Mouse (Mus musculus): Measurements from ENCODE around the gene Pth1r. TPM values are rescaled to one million over a fixed set of nuclear protein-coding genes. Genes with fewer than 3 reads are reported as not detected.
"Not testable (repeated sequence)": the region's sequence is repeated elsewhere in the genome, so short reads cannot be mapped to it uniquely, and the experiment has no call there.

Pth1r gene
- polyA plus RNA-seq, 1 experiment from 2014 or later, result 7.0 TPM

GRCm38 (mm10) chr9:110687061-110687460 is 59.9 kb downstream of the Pth1r start:
- Histone ChIP-seq H3K9ac (replicated peaks) (no peak overlapping the region), H3K4me1 (peaks cover 44% of the 10 kb centered on the region), H3K9me3 (no peaks in the 10 kb centered on the region), H3K27me3 (no peaks in the 10 kb centered on the region), H3K4me2 (replicated peaks) (no peak overlapping the region), H3K4me3 (no peak overlapping the region), H3K36me3 (no peaks in the 10 kb centered on the region), H3K27ac (replicated peaks) (no peak overlapping the region)
- WGBS, result 74% methylated on average over 5 of the region's 5 CpGs
- no peak for ATAC-seq (replicated peaks)

DNA sequence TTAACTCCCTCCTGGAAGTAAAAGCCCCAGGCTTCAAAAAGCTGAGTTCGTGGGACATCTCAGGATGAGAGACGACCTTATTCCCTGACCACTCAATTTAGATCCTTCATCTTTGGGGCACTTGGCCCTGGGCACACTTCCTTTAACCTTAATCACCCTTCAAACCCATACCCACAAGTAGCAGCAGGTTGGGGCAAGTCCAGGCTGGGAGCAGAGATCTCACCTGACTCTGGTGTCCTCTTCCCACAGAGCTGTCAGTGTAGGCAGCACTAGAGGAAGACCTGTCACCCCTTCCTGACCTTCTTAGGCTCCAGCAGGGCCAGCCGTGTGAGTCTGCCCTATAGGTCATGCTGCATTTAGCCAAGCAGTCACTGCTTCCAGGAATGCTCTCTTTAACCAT is 60.5 kb downstream of the Pth1r start:
- H3K4me2 ChIP-seq (replicated peaks), result no peak overlapping the region
- 69% methylated on average over 3 of the region's 3 CpGs for WGBS
- H3K9me3 ChIP-seq, result no peaks in the 10 kb centered on the region
- no peak for ATAC-seq (replicated peaks)
- no peak overlapping the region for H3K9ac ChIP-seq (replicated peaks)
- no peaks in the 10 kb centered on the region for H3K27me3 ChIP-seq
- H3K4me3 ChIP-seq, result no peak overlapping the region
- H3K36me3 ChIP-seq, result no peaks in the 10 kb centered on the region
- no peak overlapping the region for H3K27ac ChIP-seq (replicated peaks)
- H3K4me1 ChIP-seq, result peaks cover 50% of the 10 kb centered on the region

- Histone ChIP-seq H3K27ac (replicated peaks) (no peak overlapping the region), H3K4me2 (replicated peaks) (no peak overlapping the region), H3K36me3 (no peaks in the 10 kb centered on the region), H3K4me3 (no peak overlapping the region), H3K4me1 (peaks cover 55% of the 10 kb centered on the region), H3K9me3 (no peaks in the 10 kb centered on the region), H3K9ac (replicated peaks) (no peak overlapping the region), H3K27me3 (no peaks in the 10 kb centered on the region)
- no peak for ATAC-seq (replicated peaks)
- 84% methylated on average over 5 of the region's 5 CpGs for WGBS
These were observed 61.4 kb downstream of the Pth1r start for GRCm38 (mm10) chr9:110685591-110685990.

- Histone ChIP-seq H3K9me3 (no peaks in the 10 kb centered on the region), H3K27me3 (no peaks in the 10 kb centered on the region), H3K4me2 (replicated peaks) (no peak overlapping the region), H3K4me1 (peaks cover 55% of the 10 kb centered on the region), H3K4me3 (no peak overlapping the region), H3K27ac (replicated peaks) (0 out of 2 replicates have a peak overlapping the region, but pooled peaks have one; percentile 80), H3K36me3 (no peaks in the 10 kb centered on the region), H3K9ac (replicated peaks) (no peak overlapping the region)
- ATAC-seq (replicated peaks), result no peak
- WGBS, result 78% methylated on average over 8 of the region's 8 CpGs
These were observed 61.8 kb downstream of the Pth1r start for GRCm38 (mm10) chr9:110685187-110685586.

- H3K4me1 ChIP-seq, result peaks cover 55% of the 10 kb centered on the region
These were observed 62.7 kb downstream of the Pth1r start for GRCm38 (mm10) chr9:110684100-110684831.

GRCm38 (mm10) chr9:110683574-110684099 is 63.3 kb downstream of the Pth1r start:
- H3K9ac ChIP-seq (replicated peaks), result no peak overlapping the region
- no peak for ATAC-seq (replicated peaks)
- H3K4me1 ChIP-seq, result peaks cover 55% of the 10 kb centered on the region
- no peak overlapping the region for H3K4me2 ChIP-seq (replicated peaks)
- H3K36me3 ChIP-seq, result peaks cover 2% of the 10 kb centered on the region; the same call in 1 of the 2 replicates
- H3K4me3 ChIP-seq, result no peak overlapping the region
- WGBS, result 52% methylated on average over 4 of the region's 4 CpGs
- H3K27me3 ChIP-seq, result no peaks in the 10 kb centered on the region
- H3K9me3 ChIP-seq, result no peaks in the 10 kb centered on the region
- peak overlapping the region; percentile 80 for H3K27ac ChIP-seq (replicated peaks)

More at GRCm38 (mm10) chr9:110684100-110684831, 62.7 kb downstream of the Pth1r start:
- WGBS, result 29% methylated on average over 6 of the region's 6 CpGs
- H3K4me3 ChIP-seq, result no peak overlapping the region
- peak overlapping the region; percentile 80 for H3K27ac ChIP-seq (replicated peaks)
- no peaks in the 10 kb centered on the region for H3K27me3 ChIP-seq
- no peaks in the 10 kb centered on the region for H3K9me3 ChIP-seq
- peaks cover 2% of the 10 kb centered on the region; the same call in 1 of the 2 replicates for H3K36me3 ChIP-seq
- ATAC-seq (replicated peaks), result no peak
- H3K4me2 ChIP-seq (replicated peaks), result no peak overlapping the region
- H3K9ac ChIP-seq (replicated peaks), result no peak overlapping the region

DNA sequence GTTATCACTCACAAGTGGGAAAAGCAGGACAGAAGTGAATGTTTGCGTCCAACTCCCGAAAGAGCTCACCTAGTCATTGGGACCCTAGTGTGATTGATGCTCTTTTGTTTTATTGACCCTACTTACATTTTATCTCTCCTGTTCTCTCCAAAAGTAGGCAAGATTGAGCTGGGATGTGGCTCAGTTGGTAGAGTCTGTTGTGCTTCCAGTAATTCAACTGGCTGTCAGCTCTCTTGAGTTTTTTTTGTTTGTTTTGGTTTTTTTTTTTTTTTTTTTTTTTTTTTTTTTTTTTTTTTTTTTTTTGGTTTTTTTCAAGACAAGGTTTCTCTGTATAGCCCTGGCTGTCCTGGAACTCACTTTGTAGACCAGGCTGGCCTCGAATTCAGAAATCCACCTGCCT is 64.2 kb downstream of the Pth1r start:
- not testable (repeated sequence) for H3K27me3 ChIP-seq; H3K36me3 ChIP-seq; H3K9ac ChIP-seq (replicated peaks); H3K4me2 ChIP-seq (replicated peaks); H3K4me3 ChIP-seq; H3K9me3 ChIP-seq; ATAC-seq (replicated peaks)
- peak overlapping the region; percentile 72; the same call in 1 of the 2 replicates for H3K27ac ChIP-seq (replicated peaks)
- WGBS, result 82% methylated on average over 3 of the region's 3 CpGs
- peaks cover 53% of the 10 kb centered on the region for H3K4me1 ChIP-seq

GRCm38 (mm10) chr9:110682255-110682654 is 64.7 kb downstream of the Pth1r start:
- peaks cover 49% of the 10 kb centered on the region for H3K4me1 ChIP-seq
- no peak overlapping the region for H3K9ac ChIP-seq (replicated peaks)
- ATAC-seq (replicated peaks), result no peak

DNA sequence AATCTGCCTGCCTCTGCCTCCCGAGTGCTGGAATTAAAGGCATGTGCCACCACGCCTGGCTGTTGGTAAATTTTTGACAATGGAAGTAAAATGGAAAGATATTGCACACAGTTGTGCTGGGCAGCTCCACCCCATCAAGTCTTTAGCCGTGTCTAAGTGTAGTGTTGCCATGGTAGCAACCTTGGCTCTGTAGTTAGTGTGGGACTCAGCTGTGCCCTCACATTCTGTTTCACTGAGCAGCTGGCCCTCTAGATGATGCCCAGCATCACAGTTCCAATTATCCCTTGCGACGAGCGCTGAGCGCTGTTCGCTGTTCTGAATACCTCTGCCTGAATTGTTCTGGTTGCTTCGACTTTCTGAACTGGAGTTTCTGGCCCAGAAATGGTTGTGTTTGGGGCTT is 65.1 kb downstream of the Pth1r start:
- peaks cover 44% of the 10 kb centered on the region for H3K4me1 ChIP-seq
- H3K4me3 ChIP-seq, result no peak overlapping the region
- WGBS, result 30% methylated on average over 9 of the region's 9 CpGs
- H3K27me3 ChIP-seq, result no peaks in the 10 kb centered on the region
- no peaks in the 10 kb centered on the region for H3K9me3 ChIP-seq
- no peak overlapping the region for H3K4me2 ChIP-seq (replicated peaks)
- peak overlapping the region; percentile 72 for H3K27ac ChIP-seq (replicated peaks)
- H3K36me3 ChIP-seq, result peaks cover 2% of the 10 kb centered on the region; the same call in 1 of the 2 replicates
- no peak overlapping the region for H3K9ac ChIP-seq (replicated peaks)
- ATAC-seq (replicated peaks), result peak; percentile 87

More at GRCm38 (mm10) chr9:110682255-110682654, 64.7 kb downstream of the Pth1r start:
- peaks cover 2% of the 10 kb centered on the region; the same call in 1 of the 2 replicates for H3K36me3 ChIP-seq
- WGBS, result 48% methylated on average over 5 of the region's 5 CpGs
- H3K4me3 ChIP-seq, result no peak overlapping the region
- no peak overlapping the region for H3K4me2 ChIP-seq (replicated peaks)
- no peaks in the 10 kb centered on the region for H3K27me3 ChIP-seq
- H3K9me3 ChIP-seq, result no peaks in the 10 kb centered on the region
- peak overlapping the region; percentile 72 for H3K27ac ChIP-seq (replicated peaks)

DNA sequence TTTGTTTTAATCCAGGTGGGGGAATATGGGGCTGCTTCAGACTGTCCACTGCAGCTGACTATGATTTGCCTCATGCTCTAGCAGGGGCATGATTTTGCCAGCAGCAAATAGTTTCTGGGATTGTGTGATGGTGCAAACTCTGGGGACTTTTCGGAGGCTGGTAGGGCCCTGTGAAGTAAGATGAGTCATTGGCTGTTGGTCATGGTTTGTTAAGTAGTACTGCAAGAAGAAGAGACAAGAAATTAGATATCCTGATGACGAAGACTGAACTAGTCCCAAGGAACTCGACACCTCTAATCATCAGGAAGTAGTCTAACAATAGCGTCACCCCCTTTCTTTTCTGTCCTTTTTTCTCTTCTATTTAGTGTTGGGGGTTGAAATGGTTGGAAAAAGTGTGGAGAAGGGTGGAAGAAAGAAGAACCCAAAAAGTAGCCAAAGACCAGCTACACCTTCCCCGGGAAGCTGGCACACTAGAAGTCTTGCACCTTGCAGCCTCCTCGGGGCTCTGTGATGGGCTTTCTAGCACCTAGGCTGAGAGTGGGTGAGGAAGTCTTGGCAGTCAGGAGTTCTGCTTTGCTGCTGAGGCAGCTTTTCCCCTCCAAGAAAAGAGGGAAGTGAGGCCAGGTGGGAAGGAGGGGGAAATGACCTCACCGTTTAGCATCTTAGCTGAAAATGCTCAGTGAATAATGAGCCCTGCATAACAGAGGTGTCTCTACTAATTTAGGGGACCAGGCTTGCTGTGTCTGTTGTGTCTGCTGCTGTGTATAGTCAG is 66.0 kb downstream of the Pth1r start:
- WGBS, result 74% methylated on average over 7 of the region's 7 CpGs
- Histone ChIP-seq H3K4me2 (replicated peaks) (no peak overlapping the region), H3K9me3 (no peaks in the 10 kb centered on the region), H3K36me3 (peaks cover 2% of the 10 kb centered on the region; the same call in 1 of the 2 replicates), H3K4me3 (no peak overlapping the region), H3K9ac (replicated peaks) (no peak overlapping the region), H3K27ac (replicated peaks) (peak overlapping the region; percentile 72), H3K27me3 (no peaks in the 10 kb centered on the region), H3K4me1 (peaks cover 43% of the 10 kb centered on the region)
- ATAC-seq (replicated peaks), result no peak

GRCm38 (mm10) chr9:110678886-110679285 is 68.1 kb downstream of the Pth1r start:
- Histone ChIP-seq H3K27me3 (no peaks in the 10 kb centered on the region), H3K4me2 (replicated peaks) (no peak overlapping the region), H3K9ac (replicated peaks) (no peak overlapping the region), H3K4me1 (peaks cover 27% of the 10 kb centered on the region), H3K9me3 (no peaks in the 10 kb centered on the region), H3K27ac (replicated peaks) (no peak overlapping the region), H3K36me3 (peaks cover 2% of the 10 kb centered on the region; the same call in 1 of the 2 replicates), H3K4me3 (no peak overlapping the region)
- no peak for ATAC-seq (replicated peaks)
- WGBS, result 70% methylated on average over 5 of the region's 5 CpGs

- no peak overlapping the region for H3K27ac ChIP-seq (replicated peaks)
- H3K9me3 ChIP-seq, result no peaks in the 10 kb centered on the region
- H3K36me3 ChIP-seq, result peaks cover 2% of the 10 kb centered on the region; the same call in 1 of the 2 replicates
- no peaks in the 10 kb centered on the region for H3K27me3 ChIP-seq
- no peak overlapping the region for H3K9ac ChIP-seq (replicated peaks)
- no peak overlapping the region for H3K4me2 ChIP-seq (replicated peaks)
- H3K4me1 ChIP-seq, result peaks cover 18% of the 10 kb centered on the region
- no peak for ATAC-seq (replicated peaks)
- 91% methylated on average over 8 of the region's 8 CpGs for WGBS
- H3K4me3 ChIP-seq, result no peak overlapping the region
These were observed 70.4 kb downstream of the Pth1r start for GRCm38 (mm10) chr9:110676492-110676911.

Data from forebrain, embryonic 15.5 days (tissue).